Mouse (Mus musculus): Measurements from ENCODE around the gene Slc24a5. TPM values are rescaled to one million over a fixed set of nuclear protein-coding genes. Genes with fewer than 3 reads are reported as not detected.

The Slc24a5 gene
- polyA plus RNA-seq (2016; fragmentation: Nextera tagmentation; extraction: Ambion mirVana): 2.8 and 3.4 TPM in 2 replicates

DNA sequence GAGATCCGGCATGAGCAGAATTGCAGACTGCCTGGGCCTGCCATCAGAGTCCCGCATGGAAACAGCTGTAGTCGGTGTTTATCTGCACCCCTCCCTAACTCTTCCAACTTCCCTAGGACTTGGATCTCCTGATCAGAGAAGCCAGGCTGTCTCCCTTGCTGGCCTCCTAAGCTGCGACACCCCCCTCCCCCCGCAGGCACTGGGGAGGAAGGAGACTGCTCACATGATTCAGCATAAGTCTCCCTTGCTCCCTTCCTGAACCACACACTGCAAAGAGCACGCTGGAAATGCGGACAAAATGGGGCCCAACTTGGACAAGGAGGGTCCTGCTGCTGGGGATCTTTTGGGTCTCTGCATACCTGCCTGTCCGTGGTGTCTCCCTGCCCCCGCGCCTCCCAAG is at the start of gene Slc24a5:
Gene Slc24a5 (plus strand): TSS at position 231 of the 400 bp plus-strand sequence.
- Histone ChIP-seq H3K27me3 (no peaks in the 10 kb centered on the region), H3K27ac (no peak within 1 kb of the TSS), H3K9ac (replicated peaks) (no peak within 1 kb of the TSS), H3K4me3 (replicated peaks) (no peak within 1 kb of the TSS), H3K4me2 (no peak within 1 kb of the TSS), H3K36me3 (no peaks in the 10 kb centered on the region), H3K9me3 (no peaks in the 10 kb centered on the region), H3K4me1 (replicated peaks) (no peaks in the 10 kb centered on the region)
- no peak for ATAC-seq (ENCODE audit: insufficient number of reproducible peaks, insufficient read depth, low FRiP score, low TSS enrichment, low read depth)
- WGBS: 70% methylated on average over 10 of the region's 10 CpGs

DNA sequence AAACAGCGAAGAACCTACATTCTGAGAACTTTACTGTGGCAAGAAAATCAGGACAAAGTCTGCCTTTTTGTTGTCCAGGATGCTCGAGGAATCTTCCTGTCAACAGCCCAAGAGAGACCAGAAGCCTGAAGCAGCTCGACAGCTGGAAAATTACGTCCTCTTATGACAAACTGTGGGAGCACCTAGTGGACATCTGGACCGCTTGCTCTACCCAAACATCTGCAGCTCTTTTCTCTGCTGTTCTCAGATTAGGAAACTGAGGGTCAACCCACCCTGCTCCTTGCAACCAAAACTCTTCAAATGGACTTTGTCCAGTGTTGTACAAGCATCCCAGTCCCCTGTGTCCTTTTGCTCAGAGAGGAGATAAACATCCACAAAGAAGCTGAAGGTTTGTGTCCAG is 43.5 kb upstream of the Slc24a5 start:
- 39% methylated on average over 5 of the region's 5 CpGs for WGBS
- Histone ChIP-seq H3K9ac (replicated peaks) (no peak overlapping the region), H3K4me2 (no peak overlapping the region), H3K36me3 (no peaks in the 10 kb centered on the region), H3K27ac (no peak overlapping the region), H3K4me3 (replicated peaks) (no peak overlapping the region), H3K27me3 (no peaks in the 10 kb centered on the region), H3K4me1 (replicated peaks) (no peaks in the 10 kb centered on the region), H3K9me3 (no peaks in the 10 kb centered on the region)
- ATAC-seq (ENCODE audit: insufficient number of reproducible peaks, insufficient read depth, low FRiP score, low TSS enrichment, low read depth): no peak

DNA sequence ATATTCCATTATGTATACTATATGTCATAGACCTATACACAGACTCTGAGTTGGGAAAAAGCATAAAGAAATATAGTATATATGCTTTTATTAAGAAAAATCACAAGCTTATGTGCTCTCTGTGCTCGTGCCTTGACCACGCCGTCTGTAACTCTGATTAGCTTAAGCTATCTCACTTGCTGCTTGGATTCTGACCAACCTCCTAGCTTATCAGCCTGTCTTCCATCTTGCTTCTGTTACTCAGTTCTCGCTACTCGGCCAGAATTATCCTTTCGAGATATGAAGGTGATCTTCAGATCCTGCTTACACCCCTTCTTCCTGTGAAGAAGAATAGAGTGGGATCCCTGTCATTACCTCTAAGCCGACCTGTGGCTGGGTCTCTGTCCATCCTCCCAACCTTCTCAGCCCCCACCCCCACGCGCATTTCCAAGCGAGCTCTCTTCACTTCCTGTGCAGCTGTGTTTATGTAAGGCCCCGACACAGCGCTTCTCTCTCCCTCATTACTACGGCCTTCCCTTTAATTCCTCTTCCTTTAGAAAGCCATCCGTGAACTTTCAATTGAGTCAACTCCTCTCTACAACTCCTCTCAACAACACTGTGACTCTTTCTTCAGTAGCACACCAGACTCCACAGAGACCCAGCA is 41.4 kb upstream of the Slc24a5 start:
- H3K36me3 ChIP-seq: no peaks in the 10 kb centered on the region
- no peaks in the 10 kb centered on the region for H3K27me3 ChIP-seq
- no peak overlapping the region for H3K4me3 ChIP-seq (replicated peaks)
- ATAC-seq (ENCODE audit: insufficient number of reproducible peaks, insufficient read depth, low FRiP score, low TSS enrichment, low read depth): no peak
- H3K9me3 ChIP-seq: no peaks in the 10 kb centered on the region
- no peak overlapping the region for H3K9ac ChIP-seq (replicated peaks)
- H3K27ac ChIP-seq: no peak overlapping the region
- no peak overlapping the region for H3K4me2 ChIP-seq
- no peaks in the 10 kb centered on the region for H3K4me1 ChIP-seq (replicated peaks)
- WGBS: 55% methylated on average over 14 of the region's 14 CpGs

DNA sequence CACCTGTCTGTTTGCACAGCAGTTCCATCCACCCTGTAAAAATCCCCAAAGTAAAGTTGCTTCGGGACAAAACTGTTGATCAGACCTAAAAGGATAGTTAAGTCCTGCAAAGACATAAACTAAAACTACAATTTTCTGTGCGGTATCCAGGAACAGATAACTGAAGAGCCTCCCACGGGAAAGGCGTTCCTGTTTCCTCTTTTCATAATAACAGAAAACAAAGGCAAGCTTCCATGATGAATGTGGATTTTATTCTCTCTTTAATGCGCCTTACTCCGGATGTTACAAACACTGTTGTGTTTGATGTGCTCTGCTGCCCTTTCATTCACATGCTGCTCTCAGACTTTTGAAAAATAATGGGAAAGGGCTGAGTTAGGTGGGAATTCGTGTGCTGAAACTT is 37.3 kb upstream of the Slc24a5 start:
- Histone ChIP-seq H3K27ac (no peak overlapping the region), H3K4me3 (replicated peaks) (no peak overlapping the region), H3K4me2 (no peak overlapping the region), H3K9ac (replicated peaks) (no peak overlapping the region), H3K9me3 (no peaks in the 10 kb centered on the region), H3K36me3 (no peaks in the 10 kb centered on the region), H3K4me1 (replicated peaks) (peaks cover 6% of the 10 kb centered on the region; the same call in 1 of the 2 replicates), H3K27me3 (no peaks in the 10 kb centered on the region)
- ATAC-seq (ENCODE audit: insufficient number of reproducible peaks, insufficient read depth, low FRiP score, low TSS enrichment, low read depth): no peak
- WGBS: 86% methylated on average over 7 of the region's 7 CpGs

DNA sequence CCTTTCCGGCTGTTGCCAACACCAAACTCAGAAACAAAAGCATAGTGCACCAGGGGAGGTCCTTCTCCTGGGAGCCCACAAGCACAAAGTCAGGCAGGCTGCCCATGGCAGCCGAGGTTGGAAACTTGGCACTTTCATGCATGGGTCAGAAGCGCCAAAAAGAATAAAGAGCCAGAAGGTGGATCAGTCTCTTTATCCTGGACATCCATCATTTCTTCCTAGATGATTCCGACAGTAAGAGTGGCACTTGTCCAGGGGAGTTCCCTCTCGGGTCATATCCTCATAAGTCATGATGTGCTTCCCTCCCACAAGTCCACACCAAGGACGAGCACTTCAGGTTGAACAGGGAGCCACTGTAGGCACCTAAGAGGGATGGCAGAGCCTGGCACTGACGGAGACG is 36.8 kb upstream of the Slc24a5 start:
- Histone ChIP-seq H3K27ac (no peak overlapping the region), H3K4me3 (replicated peaks) (no peak overlapping the region), H3K9ac (replicated peaks) (no peak overlapping the region), H3K27me3 (no peaks in the 10 kb centered on the region), H3K9me3 (no peaks in the 10 kb centered on the region), H3K4me1 (replicated peaks) (peaks cover 6% of the 10 kb centered on the region; the same call in 1 of the 2 replicates), H3K36me3 (no peaks in the 10 kb centered on the region), H3K4me2 (no peak overlapping the region)
- ATAC-seq (ENCODE audit: insufficient number of reproducible peaks, insufficient read depth, low FRiP score, low TSS enrichment, low read depth): no peak
- 83% methylated on average over 8 of the region's 8 CpGs for WGBS

DNA sequence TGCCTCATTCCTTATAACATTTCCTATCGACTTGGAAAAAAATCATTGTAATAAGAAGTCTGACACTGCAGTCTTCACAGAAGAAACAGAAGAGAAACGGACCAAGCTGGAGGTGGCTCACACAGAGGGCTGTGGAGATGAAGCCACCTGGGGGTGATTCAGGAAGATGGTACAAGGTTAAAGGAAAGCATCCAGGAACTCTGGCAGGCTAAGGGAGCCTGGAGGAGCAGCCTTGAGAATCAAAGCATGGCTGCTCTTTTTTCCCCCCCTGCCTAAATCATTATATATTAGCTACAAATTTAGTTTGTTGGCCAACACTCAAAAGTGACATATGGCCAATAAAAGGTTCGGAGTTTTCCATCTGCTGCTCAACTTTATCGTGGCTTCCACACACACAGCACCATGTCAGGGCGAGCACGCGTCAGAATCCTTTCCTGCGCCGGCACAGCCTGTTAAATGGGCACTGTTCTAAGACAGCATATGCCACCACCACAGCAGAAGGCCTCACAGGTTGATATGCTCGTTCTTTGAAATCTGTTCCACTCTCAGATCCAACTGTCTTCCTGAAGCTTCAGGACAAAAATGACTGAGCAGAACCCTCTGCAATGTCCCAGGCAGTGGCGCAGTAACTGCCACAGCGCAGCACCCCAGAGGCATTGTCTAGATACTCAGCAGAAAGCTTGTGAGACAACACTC is 36.2 kb upstream of the Slc24a5 start:
- no peak overlapping the region for H3K9ac ChIP-seq (replicated peaks)
- 84% methylated on average over 12 of the region's 12 CpGs for WGBS

DNA sequence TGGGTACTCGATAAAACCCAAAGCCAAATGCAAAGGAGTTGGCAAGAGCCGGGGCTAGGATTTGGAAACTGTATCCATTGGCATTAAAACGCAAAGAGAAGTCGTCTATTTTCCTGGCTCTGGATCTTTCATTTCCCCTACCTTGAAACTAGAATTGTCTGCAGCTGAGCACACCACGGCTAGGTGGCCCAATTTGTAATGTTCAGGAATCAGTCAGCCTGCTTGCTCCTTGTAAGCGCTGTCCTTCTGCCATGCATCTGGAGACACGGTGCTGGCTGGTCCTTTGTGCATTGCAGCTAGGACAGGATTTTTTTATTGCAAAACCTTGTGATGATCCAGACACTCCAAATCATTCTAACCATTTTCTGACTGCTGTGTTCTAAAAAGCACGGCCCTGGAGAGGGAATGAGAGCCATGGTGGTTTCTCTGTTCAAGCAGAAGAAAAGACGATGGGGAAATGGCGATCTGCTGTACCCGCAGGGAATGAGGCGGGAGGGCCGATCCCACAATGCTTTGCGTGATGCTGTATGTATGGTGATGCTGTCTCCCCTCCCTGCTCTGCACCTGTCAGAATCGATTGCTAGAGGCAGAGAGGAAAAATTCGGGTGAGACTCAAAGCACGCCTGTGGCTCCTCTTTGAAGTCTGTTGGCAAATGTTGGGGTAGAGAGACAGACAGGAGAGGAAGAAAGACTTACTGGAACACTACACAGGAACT is 35.5 kb upstream of the Slc24a5 start:
- ATAC-seq (ENCODE audit: insufficient number of reproducible peaks, insufficient read depth, low FRiP score, low TSS enrichment, low read depth): no peak
- H3K4me2 ChIP-seq: no peak overlapping the region
- 72% methylated on average over 17 of the region's 17 CpGs for WGBS

More for the DNA sequence above, 36.2 kb upstream of the Slc24a5 start:
- Histone ChIP-seq H3K4me1 (replicated peaks) (peaks cover 6% of the 10 kb centered on the region; the same call in 1 of the 2 replicates), H3K9me3 (no peaks in the 10 kb centered on the region), H3K4me3 (replicated peaks) (no peak overlapping the region), H3K27me3 (no peaks in the 10 kb centered on the region), H3K27ac (no peak overlapping the region), H3K36me3 (no peaks in the 10 kb centered on the region), H3K4me2 (no peak overlapping the region)
- no peak for ATAC-seq (ENCODE audit: insufficient number of reproducible peaks, insufficient read depth, low FRiP score, low TSS enrichment, low read depth)

DNA sequence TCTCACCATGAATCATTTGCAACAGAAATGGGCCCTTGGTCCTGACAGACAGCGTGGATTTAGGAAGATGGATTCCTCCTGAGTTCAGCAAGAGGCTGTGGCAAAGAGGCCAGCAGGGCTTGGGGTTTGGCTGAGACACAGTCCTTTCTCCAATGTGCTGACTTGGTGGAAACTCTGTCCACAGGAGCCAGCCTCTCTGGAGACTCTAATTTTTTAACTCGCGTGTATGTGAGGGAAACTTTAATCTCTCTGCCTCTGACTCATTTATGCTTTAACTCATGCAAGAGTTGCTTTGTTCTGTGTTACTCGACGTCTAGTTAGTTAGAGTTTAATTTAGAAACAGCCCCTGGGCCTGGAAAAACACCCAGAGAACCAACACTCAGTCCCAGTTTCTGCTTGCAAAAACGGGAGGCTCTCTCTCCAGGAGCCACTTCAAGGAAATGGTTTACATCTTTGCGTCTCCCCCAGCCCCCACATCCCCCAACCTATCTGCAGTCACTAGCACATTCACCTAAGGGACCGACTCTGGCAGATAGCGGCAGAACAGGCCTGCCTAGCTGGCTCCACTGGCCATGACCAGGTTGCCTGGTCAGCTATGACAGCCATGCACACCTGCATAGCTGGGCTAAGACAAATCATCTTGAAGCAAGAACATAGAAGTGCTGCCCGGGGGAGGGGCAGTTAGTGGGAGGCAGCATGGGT is 34.7 kb upstream of the Slc24a5 start:
- Histone ChIP-seq H3K27ac (0 out of 2 replicates have a peak overlapping the region, but pooled peaks have one; percentile 50), H3K36me3 (no peaks in the 10 kb centered on the region), H3K9me3 (no peaks in the 10 kb centered on the region), H3K9ac (replicated peaks) (no peak overlapping the region), H3K4me1 (replicated peaks) (peaks cover 6% of the 10 kb centered on the region; the same call in 1 of the 2 replicates), H3K27me3 (no peaks in the 10 kb centered on the region), H3K4me3 (replicated peaks) (no peak overlapping the region), H3K4me2 (no peak overlapping the region)
- ATAC-seq (ENCODE audit: insufficient number of reproducible peaks, insufficient read depth, low FRiP score, low TSS enrichment, low read depth): no peak
- WGBS: 47% methylated on average over 10 of the region's 10 CpGs

More for the DNA sequence above, 35.5 kb upstream of the Slc24a5 start:
- no peaks in the 10 kb centered on the region for H3K36me3 ChIP-seq
- no peaks in the 10 kb centered on the region for H3K27me3 ChIP-seq
- no peak overlapping the region for H3K4me3 ChIP-seq (replicated peaks)
- no peak overlapping the region for H3K27ac ChIP-seq
- peaks cover 6% of the 10 kb centered on the region; the same call in 1 of the 2 replicates for H3K4me1 ChIP-seq (replicated peaks)
- H3K9me3 ChIP-seq: no peaks in the 10 kb centered on the region
- no peak overlapping the region for H3K9ac ChIP-seq (replicated peaks)

DNA sequence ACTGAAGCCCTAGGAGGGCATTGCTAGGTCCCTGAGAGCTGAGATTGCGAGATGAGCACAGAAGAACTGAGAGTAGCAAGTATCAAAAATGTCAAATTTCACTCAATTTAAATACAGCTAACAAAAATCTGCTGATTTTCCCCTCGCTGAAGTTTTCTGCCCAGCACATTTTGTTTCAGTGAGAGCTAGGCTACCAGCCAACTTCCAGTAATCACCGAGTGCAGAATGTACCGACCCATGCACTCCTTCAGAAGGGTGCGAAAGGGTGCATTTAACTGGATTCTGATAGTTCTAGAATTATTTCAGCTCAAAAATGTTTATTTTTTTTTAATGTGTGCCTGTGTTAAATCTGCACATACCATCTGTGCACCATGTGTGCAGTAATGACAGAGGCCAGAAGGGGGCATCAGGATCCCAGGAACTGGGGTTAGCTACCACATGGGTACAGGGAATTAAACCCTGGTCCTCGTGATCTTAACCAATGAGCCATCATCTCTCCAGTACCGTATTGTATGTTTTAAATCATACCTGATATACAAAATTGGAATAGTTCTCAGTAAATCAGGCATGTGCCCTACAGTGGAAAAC is 12.5 kb upstream of the Slc24a5 start:
- no peaks in the 10 kb centered on the region for H3K9me3 ChIP-seq
- no peak overlapping the region for H3K4me2 ChIP-seq
- no peak overlapping the region for H3K27ac ChIP-seq
- WGBS: 92% methylated on average over 7 of the region's 7 CpGs
- no peaks in the 10 kb centered on the region for H3K36me3 ChIP-seq
- H3K9ac ChIP-seq (replicated peaks): no peak overlapping the region
- H3K27me3 ChIP-seq: no peaks in the 10 kb centered on the region
- H3K4me3 ChIP-seq (replicated peaks): no peak overlapping the region
- no peaks in the 10 kb centered on the region for H3K4me1 ChIP-seq (replicated peaks)
- no peak for ATAC-seq (ENCODE audit: insufficient number of reproducible peaks, insufficient read depth, low FRiP score, low TSS enrichment, low read depth)

DNA sequence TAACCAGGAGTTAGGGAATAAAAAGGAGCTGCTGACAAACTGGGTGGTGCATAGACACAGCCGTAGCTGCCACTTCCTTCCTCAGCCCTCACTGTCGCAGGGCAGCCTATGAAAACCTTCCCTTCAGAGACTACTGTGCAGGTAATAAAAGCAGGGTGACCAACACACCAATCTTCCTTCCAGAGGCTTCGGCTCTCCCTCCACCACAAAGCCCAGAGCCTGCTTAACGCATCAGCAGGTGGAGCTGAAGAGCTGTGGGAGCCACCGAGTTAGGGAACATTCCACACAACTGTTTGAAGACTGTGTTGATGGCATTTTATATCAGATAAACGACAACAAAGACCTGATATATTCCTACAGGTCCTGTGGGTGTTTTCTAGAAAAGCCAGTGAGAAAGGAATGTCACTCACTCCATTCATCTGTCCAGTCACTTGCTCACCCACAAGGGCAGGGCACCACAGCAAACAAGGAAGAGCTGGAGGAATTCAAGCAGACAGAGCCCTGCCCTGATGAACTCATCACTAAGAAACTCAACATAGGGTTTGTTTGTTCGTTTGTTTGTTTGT is 10.6 kb upstream of the Slc24a5 start:
- Histone ChIP-seq H3K9ac (replicated peaks) (no peak overlapping the region), H3K4me3 (replicated peaks) (no peak overlapping the region), H3K36me3 (no peaks in the 10 kb centered on the region), H3K27ac (no peak overlapping the region), H3K9me3 (no peaks in the 10 kb centered on the region), H3K4me2 (no peak overlapping the region), H3K27me3 (no peaks in the 10 kb centered on the region), H3K4me1 (replicated peaks) (no peaks in the 10 kb centered on the region)
- WGBS: 42% methylated on average over 7 of the region's 7 CpGs
- ATAC-seq (ENCODE audit: insufficient number of reproducible peaks, insufficient read depth, low FRiP score, low TSS enrichment, low read depth): no peak

Data from limb, embryonic 12.5 days (tissue).